Mouse (Mus musculus) urinary bladder, postnatal 4 days (tissue): ENCODE measurements around the gene Nrxn2.

Experiments
- DNase-seq, 2 experiments: peaks; one replicate each; pipeline ENCODE4 v3.0.0; 2021 to 2022; ENCODE audit warnings: low spot score in 2 of 2

Gene Nrxn2

DNA sequence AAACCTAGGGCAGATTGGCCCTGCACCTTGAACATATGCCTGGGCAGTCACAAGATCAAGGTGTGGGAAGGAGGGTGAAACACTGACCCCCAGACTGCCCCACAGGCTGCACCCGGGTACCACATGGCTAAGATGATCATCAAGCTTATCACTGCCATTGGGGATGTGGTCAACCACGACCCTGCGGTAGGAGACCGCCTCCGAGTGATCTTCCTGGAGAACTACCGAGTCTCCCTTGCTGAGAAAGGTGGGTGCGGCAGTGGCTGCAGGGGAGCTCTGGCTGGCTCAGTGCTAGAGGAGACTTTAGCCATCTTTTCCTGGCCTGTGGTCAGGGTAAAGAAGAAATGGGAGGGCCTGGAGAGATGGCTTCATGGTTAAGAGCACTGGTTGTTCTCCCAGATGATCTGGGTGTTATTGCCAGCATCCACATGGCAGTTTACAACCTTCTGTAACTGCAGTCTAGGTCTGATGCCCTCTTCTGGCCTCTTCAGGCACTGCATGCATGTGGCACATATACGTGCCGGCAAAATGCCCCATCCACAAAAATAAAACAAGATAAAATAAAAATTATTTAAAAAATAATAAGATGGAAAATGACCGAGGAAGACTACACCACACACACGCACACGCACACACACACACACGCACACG is 25.7 kb upstream of the Nrxn2 start:
- no peak for DNase-seq

DNA sequence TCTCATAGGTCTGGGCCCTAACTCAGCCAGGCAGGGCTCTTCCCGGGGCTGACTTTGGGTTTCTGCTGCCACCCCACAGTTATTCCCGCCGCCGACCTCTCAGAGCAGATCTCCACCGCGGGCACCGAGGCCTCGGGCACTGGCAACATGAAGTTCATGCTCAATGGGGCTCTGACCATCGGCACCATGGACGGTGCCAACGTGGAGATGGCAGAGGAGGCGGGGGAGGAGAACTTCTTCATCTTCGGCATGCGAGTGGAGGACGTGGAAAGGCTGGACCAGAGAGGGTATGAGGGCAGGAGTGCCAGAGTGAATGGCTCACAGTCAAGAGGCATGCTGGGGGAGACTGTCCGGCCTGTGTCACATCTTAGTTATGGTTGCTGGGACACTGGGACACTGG is 24.9 kb upstream of the Nrxn2 start:
- DNase-seq, result no peak

DNA sequence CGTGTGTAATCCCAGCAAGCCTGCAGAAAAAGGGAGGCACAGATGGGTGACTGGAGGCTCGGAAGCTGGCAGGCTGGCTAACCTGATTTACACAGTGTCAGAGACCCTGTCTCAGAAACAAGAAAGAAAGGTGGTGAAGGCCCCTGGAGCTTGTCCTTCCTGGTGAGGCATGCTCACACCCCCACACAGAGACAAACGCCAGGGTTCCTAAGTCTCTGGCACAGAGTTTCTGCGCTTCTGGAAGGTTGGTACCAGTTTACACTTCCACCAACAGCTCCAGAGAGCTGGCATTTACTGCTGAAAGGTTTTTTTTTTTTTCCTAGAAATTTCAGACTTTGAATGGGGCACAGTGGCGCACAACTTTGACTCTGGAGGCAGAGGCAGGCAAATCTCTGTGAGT is 22.3 kb upstream of the Nrxn2 start:
- DNase-seq, result no peak

DNA sequence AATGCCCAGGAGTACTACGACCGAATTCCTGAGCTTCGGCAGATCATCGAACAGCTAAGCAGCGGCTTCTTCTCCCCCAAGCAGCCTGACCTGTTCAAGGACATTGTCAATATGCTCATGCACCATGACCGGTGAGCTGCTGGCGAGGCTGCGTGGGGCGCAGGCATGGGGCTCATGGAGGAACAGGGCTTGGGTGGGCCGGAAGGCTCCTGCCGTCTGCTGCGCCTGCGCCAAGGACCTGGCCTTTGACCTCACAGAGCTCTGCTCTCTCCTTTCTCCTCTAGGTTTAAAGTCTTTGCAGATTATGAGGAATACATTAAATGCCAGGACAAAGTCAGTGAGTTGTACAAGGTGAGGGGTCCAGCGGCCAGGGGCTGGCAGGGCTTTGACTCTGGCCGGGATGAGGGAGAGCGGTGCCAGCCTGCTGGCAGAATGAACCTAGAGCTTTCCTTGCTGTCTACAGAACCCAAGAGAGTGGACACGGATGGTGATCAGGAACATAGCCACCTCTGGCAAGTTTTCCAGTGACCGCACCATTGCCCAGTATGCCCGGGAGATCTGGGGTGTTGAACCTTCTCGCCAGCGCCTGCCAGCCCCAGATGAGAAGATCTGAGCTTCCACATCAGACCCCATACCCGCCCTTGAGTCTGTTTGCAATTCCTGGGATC is 20.8 kb upstream of the Nrxn2 start:
- DNase-seq, result no peak

DNA sequence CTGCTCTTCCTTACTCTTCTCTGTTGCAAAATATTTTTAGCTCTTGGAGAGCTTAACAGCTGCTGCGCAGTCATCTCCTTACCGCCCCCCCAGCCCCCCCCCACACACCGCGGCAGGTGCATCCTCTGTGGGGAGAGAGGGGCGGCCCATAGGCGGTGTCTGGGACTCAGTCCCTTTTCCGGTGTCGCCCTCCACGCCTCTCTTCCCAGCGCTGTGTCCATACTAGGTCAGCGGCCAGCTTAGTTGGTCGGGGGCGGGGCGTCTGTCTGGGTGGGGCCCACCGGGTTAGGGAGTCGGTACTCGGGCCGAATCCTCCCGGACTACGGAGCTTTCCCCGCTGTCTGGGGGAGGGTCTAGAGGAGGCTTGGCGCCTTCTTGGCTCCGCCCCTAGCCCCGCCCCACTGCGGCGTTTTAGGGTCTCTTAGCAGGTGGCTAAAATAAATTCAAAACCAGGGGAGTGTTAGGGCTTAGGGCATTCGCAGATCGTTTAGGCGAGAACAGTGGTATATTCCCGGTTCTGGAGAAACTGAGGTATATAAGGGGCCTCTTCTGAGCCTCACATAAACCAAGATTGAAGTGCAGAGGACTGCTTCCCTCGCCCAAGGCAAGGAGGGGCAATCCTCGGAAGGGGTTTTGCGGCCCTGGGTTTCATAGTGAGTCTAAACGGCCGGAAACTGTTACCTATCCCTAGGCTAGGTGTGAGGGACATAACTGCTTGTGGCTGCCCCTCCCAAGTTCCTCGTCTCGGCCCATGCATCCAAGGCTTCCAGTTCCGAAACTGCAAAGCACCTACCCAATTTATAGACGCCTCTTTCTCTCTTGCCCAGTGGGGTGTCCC is 19.9 kb upstream of the Nrxn2 start:
- DNase-seq, result peak; percentile 70 to 76

DNA sequence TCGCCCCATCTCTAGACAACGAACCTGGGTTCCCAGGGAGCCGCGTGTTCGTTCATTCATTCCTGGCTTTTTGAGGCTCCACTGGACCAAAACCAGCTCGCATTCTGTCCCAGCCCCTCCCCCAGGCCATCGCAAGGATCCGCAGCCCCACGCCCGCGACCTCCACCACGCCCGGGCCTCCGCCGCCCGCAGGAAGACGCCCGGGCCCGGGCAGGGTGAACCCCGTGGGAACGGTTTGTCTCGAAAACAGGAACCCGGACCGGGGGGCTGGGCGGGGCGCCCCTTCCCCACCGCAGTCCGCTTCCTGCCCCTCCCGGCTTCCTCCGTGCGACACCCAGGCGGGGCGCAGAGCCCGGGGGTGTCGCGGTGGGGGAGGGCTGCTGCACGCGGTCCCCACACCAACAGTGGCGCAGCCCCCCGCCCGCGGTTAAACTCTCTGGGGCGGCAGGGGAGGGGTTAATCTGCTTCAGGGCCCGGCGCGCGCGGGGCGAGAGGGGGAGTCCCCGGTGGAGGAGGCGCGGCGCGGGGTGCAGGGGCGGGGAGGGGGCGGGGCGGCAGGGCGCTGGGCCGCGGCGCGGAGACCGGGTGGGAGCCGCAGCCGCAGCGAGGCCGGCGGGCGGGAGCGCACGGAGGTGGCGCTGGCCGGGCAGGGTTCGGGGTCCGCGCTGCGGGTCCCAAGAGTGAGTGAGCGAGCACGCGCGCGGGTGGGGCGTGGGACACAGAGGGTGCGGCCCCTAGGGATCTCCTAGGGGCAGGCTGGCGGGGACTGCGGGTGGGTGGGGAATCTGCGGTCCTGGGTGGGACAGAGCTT is 19.0 kb upstream of the Nrxn2 start, which contains the start of gene Rasgrp2:
Gene Rasgrp2, plus strand, starts transcription at position 56 of the 811 bp plus-strand sequence.
- DNase-seq, result peak in 1 of 2 experiments; percentile 53

DNA sequence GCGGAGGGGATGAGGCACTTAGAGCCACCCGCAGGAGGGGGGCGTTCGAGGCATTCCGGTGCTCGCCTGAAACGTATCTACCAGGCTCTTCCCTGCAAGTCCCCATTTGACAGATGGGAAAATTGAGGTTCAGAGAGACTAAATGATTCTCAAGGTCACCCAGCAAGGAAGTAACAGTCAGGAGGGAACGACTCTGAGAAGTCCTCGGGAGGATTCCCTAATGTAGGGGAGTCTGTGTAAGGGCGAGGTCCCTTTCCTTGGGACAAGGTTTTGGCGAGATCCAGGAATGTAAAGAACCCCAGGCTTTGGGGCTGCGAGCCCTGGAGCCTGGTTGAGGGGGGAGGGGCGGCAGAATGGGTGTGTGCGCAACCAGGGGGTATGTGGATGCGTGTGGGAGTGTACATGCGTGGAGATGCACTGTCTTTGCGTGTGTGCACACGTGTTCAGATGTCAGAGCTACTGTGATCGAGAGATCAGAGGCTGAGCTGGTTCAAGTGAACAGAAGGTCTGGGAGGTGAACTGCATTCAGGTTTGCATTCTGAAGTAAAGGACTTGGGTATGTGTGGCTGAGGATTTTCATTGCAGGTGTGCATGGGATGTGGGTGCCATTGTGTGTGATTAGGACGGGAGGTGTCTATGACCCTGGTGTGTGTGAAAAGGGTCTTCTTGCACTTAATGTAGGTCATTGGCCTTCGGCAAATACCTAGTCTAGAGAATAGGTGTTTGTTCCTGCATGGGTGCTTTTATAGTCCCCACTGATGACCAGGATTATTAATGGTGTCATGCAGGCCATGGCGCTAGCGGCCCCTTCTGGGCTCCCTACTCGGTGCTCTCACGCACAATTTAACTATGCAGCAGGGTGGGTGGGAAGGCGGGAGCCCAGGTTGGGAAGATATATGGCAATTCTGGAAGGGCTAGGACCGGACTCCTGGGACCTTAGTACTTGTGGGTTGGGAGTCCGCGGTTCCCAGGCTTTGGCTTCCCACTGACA is 18.1 kb upstream of the Nrxn2 start:
- DNase-seq, result no peak

DNA sequence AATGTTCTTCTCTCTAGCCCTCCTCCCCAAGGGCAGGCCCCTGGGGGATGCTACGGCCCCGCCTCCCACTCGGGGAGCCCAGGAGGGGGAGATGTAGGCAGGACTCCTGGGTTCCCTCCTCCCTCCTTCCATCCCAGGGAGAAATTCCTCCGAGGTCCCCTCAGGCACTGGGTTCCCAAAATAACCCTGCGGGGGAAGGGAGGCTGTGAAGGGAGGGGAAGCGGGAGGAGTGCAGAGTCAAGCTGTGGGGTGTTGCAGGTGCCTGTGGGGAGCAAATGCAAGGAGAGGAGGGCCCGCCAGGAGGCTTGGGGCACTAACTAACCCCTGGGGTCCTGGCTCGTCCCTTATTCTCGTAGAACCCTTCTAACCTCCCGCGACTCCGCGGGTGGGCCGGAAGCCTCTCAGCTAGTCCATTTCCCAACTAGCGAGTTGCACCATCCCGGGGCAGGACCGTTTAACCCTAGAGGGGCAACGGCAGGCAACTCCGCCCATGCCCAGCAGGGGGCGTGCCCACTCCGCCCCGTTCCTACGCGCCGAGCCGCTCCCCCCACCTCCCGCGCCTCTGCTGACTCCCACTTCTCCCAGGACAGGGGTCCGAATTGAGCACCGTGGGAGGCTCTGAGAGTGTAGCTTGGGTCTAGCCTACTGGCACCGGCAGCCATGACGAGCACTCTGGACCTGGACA is 17.3 kb upstream of the Nrxn2 start:
- DNase-seq, result peak; percentile 80 to 84

DNA sequence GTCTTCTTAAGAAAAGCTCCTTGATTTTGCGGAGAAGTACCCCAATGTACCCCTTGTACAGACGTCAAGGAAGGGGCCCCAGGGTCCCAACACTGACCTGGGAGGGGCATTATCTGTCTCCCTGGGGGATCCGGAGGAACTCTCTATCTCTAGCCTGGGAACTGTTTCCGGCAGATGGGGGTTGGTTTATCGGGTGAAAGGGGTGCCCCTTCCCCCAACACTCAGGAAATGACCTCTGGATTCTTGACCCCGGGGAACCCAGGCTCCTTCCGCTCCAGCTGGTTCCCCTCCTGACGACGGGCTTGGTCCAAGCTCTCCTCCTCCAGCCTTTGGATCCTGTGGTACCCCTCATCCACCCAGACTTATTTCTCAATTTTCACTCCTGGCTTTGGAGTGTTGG is 16.6 kb upstream of the Nrxn2 start:
- DNase-seq, result no peak

DNA sequence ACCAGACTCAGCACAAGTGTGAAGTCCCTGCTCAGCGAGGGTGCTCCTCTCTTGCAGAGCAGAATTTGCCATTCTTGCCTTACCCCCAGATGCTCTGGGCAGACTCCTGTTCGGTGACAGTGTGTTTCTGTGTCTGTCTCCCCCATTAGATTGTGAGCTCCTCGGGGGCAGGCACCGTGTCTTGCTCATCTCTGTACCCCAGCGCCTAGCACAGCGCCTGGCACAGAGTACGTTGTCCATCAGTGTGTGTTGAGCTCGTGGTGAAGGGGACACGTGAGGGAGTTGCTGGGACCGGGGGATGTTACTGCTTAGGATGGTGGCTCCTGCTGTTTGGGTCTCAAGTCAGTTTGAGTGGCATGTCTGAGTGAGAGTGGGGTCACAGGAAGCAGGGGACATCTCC is 14.7 kb upstream of the Nrxn2 start:
- no peak for DNase-seq

DNA sequence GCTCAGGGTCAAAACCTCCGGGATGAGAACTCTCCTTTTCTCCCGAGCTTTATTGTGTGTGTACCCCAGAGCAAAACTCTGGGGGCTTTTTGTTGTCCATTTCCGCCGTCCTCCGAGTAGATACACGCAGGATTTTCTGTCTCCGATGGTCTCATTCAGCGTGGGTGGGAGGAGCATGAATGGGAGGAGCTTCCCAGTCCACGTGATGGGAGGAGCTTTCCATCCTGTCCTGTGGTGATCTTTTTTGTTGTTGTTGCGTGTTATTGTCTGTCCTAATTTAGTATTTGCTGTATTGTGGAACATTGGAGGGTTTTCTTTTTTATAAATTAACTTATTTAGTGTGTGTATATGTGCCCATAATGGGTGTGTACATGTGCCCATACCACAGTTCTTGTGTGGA is 13.1 kb upstream of the Nrxn2 start:
- no peak for DNase-seq

DNA sequence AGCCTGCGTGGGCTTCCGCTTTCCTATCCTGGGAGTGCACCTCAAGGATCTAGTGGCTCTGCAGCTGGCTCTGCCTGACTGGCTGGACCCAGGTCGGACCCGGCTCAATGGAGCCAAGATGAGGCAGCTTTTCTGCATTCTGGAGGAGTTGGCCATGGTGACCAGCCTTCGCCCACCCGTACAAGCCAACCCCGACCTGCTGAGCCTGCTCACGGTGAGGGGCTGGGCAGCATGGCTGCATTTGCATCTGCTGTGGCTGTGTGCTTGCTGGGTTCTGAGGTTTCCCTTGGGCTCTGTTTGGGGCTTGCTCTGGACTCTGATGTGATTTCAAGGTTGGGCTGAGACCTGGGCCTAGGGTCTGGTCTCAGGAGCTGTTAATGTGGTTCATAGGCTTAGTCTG is 11.4 kb upstream of the Nrxn2 start:
- no peak for DNase-seq

DNA sequence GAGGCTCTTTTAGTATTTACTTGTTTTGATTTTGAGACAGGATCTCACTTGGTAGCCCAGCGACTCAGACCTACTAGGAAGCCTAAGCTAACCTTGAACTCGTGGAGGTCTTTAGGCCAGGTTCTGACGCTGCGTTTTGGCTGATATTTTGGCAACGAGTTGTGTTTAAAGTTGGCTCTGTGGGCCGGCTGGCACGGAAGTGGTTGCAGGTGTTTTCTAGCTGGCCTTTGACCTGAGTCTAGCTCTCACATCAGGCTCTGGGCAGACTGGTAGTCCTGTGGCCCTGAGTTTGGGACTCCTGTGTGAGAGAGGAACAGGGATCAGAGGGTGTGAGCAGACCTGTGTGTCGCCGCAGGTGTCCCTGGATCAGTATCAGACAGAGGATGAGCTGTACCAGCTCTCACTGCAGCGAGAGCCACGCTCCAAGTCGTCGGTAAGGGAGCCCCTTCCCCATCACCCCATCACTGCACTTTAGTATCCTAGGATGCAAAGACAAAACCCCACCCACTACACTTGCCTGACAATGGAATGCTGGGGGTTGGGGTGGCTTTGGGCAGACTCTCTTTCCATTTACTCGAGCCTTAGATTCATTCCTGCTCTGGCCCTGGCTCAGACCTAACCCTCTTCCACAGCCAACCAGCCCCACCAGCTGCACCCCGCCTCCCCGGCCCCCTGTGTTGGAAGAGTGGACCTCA is 10.6 kb upstream of the Nrxn2 start:
- no peak for DNase-seq

DNA sequence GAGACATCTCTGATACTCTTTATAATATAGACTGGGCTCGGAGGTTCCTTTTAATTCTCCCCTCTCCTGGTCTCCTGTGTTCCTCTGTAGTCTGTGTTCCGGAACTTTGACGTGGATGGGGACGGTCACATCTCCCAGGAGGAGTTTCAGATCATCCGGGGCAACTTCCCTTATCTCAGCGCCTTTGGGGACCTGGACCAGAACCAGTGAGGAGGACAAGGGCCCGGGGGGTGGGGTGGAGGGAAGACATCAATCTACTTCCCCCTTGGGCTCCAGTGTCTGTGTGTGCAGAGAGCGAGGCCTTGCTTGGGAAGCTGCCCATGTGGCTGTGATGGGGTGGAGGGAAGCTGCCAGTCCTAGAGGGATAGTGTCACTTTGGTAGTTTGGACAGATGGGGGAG is 9.8 kb upstream of the Nrxn2 start:
- DNase-seq, result no peak

DNA sequence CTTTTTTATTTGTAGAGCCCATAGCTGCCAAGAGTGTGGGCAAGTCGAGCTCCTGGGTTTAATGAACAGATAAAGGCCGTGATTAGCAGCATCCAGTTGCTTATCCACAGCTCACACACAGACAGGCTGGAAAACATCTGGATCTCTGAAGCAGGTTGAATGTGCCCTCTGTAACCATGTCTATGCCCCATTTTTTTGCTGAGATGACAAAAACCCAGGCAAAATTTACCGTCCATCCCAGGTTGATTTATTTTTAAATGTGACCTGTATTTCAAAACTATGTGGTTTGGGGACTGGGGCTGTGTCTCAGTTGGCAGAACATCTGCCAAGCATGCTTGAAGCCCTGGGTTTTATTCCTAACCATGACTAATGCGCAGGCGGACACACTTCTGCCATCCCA is 9.4 kb upstream of the Nrxn2 start:
- no peak for DNase-seq

DNA sequence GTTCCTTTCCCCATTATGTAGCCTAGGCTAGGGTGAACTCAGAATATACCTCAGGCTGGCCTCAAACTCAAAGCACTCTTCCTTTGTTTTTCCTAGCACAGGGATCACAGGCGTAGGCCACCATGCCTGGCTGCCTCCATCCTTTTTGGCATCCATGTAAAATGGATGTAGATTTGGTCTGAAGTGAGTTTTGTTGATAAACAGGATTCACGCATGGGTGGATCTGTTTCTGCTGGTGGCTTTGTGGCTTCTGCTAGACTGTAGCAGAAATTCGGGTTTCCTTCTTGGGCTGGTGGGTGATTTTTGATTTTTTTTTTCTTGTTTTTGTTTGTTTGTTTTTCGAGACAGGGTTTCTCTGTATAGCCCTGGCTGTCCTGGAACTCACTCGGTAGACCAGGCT is 8.6 kb upstream of the Nrxn2 start:
- DNase-seq, result no peak

DNA sequence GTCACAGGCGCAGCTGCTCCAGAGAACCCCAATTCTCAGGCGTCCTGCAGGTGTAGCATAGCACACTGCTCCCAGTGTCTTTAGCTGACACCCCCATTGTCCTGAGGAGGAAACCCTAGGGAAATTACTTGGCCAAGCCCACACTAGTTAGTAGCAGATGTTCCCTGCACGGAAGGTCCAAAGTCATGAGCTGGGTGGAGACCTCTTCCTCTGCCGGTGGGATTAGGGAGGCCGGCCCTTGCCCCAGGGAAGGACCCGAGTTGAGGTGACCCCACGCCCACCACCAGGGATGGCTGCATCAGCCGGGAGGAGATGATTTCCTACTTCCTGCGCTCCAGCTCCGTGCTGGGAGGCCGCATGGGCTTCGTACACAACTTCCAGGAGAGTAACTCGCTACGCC is 5.7 kb upstream of the Nrxn2 start:
- DNase-seq, result no peak

DNA sequence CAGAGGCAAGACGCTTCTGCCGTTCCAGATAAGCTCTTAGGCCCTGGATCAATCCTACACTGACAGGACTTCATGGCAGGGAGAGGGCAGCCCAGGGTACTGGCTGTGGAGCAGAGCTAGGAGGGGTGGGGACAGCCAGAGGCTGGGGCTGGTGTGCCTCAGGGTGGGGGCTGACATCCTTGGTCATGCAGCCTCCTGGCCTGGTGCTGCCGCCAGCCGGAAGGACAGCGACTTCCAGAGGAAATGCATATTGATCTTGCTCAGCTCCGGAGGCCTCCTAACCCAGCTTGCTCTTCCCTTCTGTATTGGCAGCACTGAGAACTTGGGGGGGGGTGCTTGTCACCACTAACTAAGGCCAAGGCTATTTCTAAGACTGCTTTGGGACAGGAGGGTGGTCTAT is 3.1 kb upstream of the Nrxn2 start:
- no peak for DNase-seq

DNA sequence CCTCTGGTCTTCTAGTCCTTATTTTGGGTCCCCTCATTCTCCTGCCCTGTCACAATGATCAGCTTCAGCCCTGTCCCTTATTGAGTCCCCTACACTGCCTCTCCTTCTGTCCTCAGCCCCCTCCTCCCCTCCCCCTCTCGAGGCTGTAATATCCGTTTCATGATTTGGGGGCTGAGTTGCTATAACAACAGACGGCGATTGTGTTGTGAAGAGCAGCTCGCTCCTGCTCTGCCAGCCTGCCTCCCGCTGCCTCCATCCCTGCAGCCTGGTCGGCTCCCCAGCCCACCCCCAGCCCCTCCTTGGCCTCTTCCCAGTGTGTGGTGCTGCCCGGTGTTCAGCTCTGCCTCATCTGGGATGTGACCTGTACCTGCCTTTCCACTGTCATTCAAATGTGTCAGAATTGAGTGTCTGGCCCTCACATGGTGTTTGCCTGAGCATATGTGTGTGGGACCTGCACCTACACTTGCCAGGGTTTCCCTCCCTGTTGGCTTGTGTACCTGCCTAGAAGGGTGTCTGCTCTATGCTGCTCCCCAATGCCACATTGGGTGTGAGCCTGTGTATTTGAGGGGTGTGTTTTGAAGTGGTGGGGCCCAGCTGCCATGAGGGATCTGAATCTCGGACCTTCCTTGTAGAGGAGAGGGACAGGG is 2.3 kb upstream of the Nrxn2 start:
- DNase-seq, result no peak
